Mouse (Mus musculus): ENCODE data around the gene Cxcr5.

- TF ChIP-seq EP300 (optimal IDR thresholded peaks at IDR 0.05) = no peak
- no peak for TF ChIP-seq CTCF (IDR thresholded peaks at IDR 0.05; ENCODE audit: low read depth)
Measured at GRCm38 (mm10) chr9:44468224-44468623, 93.5 kb downstream of the Cxcr5 start.
